ENCODE assay signal across 30 mouse cellular contexts in genomic region chr4:152141521-152142135, GRCm38 (mm10). TPM values are rescaled to one million over a fixed set of nuclear protein-coding genes. Genes with fewer than 3 reads are reported as not detected.
DNase-seq lines count a peak whose midpoint lies in the region; ATAC-seq and TF ChIP-seq lines count a peak whose summit lies in the region.
"Had no signal": no experiment of that assay in that cellular context is flagged by ENCODE, and none has a peak within 500 bp of the region (broad histone marks: within the 10 kb centered on the region; RNA-seq: fewer than 3 reads in every experiment).

No protein-coding gene starts in this region.

- 62% methylated on average over 8 of the region's 8 CpGs for WGBS in midbrain, embryonic 13.5 days

- no peaks in the 10 kb centered on the region for H3K36me3 ChIP-seq in midbrain, embryonic 13.5 days
- H3K36me3 ChIP-seq: forebrain, embryonic 10.5 days; heart, embryonic 10.5 days; heart, embryonic 13.5 days had no signal

- peak; percentile 78; the same call in 1 of the 2 replicates for ATAC-seq in frontal cortex, adult (ENCODE audit: low TSS enrichment)
- ATAC-seq in midbrain, embryonic 13.5 days, result no peak
- ATAC-seq: CD4-positive, CD25-positive, alpha-beta regulatory T cell, adult 4 months; forebrain, postnatal 0 days; hindbrain, postnatal 0 days; inflammation-experienced regulatory T-cells, adult 6 months had no signal

- TF ChIP-seq CTCF in left cerebral cortex, adult 2 months (IDR thresholded peaks at IDR 0.05), result no peak
- TF ChIP-seq CTCF in brain, embryonic 14.5 days (IDR thresholded peaks at IDR 0.05; ENCODE audit: borderline replicate concordance, extremely low read depth, insufficient read depth, insufficient read length), result no peak

- no peaks in the 10 kb centered on the region for H3K9me3 ChIP-seq in midbrain, embryonic 13.5 days
- H3K9me3 ChIP-seq: forebrain, embryonic 10.5 days; heart, embryonic 10.5 days; heart, embryonic 13.5 days had no signal

- peak overlapping the region; percentile 44 for H3K27ac ChIP-seq in left cerebral cortex, adult 2 months
- no peak overlapping the region for H3K27ac ChIP-seq in midbrain, embryonic 13.5 days
- H3K27ac ChIP-seq: forebrain, embryonic 10.5 days; heart, adult 2 months; heart, embryonic 10.5 days; heart, embryonic 13.5 days; hindbrain, embryonic 14.5 days; hindbrain, postnatal 0 days had no signal

- peaks cover 49% of the 10 kb centered on the region for H3K27me3 ChIP-seq in midbrain, embryonic 13.5 days

- H3K4me1 ChIP-seq in midbrain, embryonic 13.5 days (replicated peaks), result peaks cover 9% of the 10 kb centered on the region

- no peak for DNase-seq in frontal cortex, postnatal 25 days (ENCODE audit: low spot score in 2 of 2)
- DNase-seq in left cerebral cortex, adult 2 months (ENCODE audit: extremely low spot score in 1 of 2, low spot score in 2 of 2), result peak in 1 of 2 experiments; percentile 43
- no peak for DNase-seq in left cerebral cortex, adult 8-10 months (ENCODE audit: low spot score in 2 of 2)
- peak; percentile 45 to 49 for DNase-seq in right cerebral cortex, adult 2 months (ENCODE audit: low spot score in 2 of 2)
- no peak for DNase-seq in right cerebral cortex, postnatal 10 days (ENCODE audit: low spot score in 2 of 2)
- peak; percentile 50 for DNase-seq in brain, embryonic 14.5 days (ENCODE audit: low read depth)
- DNase-seq: adrenal gland, adult 2 months; adrenal gland, postnatal 14 days; cerebellum, adult 18-20 months; cerebellum, adult 9-10 months; cerebellum, postnatal 14 days; forebrain, postnatal 0 days; gastrocnemius, postnatal 10 days; gastrocnemius, postnatal 36 days; heart, adult 2 months; heart, postnatal 14 days; heart, postnatal 4 days had no signal

- H3K9ac ChIP-seq in midbrain, embryonic 13.5 days (replicated peaks), result no peak overlapping the region
- H3K9ac ChIP-seq: forebrain, postnatal 0 days; heart, embryonic 13.5 days; hindbrain, embryonic 14.5 days had no signal

- intact Hi-C loops in left cerebral cortex, adult 2 months (cut with DNase I), result no loop called here

- H3K4me2 ChIP-seq in midbrain, embryonic 13.5 days (replicated peaks), result no peak overlapping the region
- H3K4me2 ChIP-seq: heart, embryonic 13.5 days; hindbrain, embryonic 14.5 days had no signal

- no peak overlapping the region for H3K4me3 ChIP-seq in left cerebral cortex, adult 2 months
- no peak overlapping the region for H3K4me3 ChIP-seq in midbrain, embryonic 13.5 days (replicated peaks)
- H3K4me3 ChIP-seq: forebrain, embryonic 10.5 days; heart, adult 2 months; heart, embryonic 10.5 days; heart, embryonic 13.5 days had no signal

- TF ChIP-seq POLR2A in brain, embryonic 14.5 days (IDR thresholded peaks at IDR 0.05; ENCODE audit: borderline replicate concordance, extremely low read depth, insufficient read depth, insufficient read length, poor library complexity, severe bottlenecking), result no peak

RNA-seq across cellular contexts. Expression of gene Espn, which starts 10.5 kb away (rescaled TPM):
- 1 to 10 TPM; 2.1 to 2.6 TPM for total RNA-seq in left cerebral cortex, adult 2 months (2021)
- 1 to 10 TPM; 2.1 to 3.2 (median 2.6) TPM for total RNA-seq in left cerebral cortex, adult 8-10 months (2022)
- polyA plus RNA-seq in brain, embryonic 14.5 days (2012; rRNA removed), result 0.38 and 0.48 TPM in 2 replicates
- polyA plus RNA-seq in midbrain, embryonic 13.5 days (2015; fragmentation: Nextera tagmentation; extraction: Ambion mirVana), result 0.07 TPM in 1 of 2 replicates, not detected in the other
- total RNA-seq: granulocyte monocyte progenitor cell, adult 5-6 weeks had no signal

RNA-seq across cellular contexts. Expression of gene Hes2, which starts 17.0 kb away (rescaled TPM):
- total RNA-seq in left cerebral cortex, adult 2 months (2021), result not detected
- total RNA-seq in left cerebral cortex, adult 8-10 months (2022), result not detected
- not detected in 2 replicates for polyA plus RNA-seq in brain, embryonic 14.5 days (2012; rRNA removed)
- 0.26 and 0.28 TPM in 2 replicates for polyA plus RNA-seq in midbrain, embryonic 13.5 days (2015; fragmentation: Nextera tagmentation; extraction: Ambion mirVana)
- total RNA-seq: adrenal gland, adult 2 months; adrenal gland, postnatal 14 days; adrenal gland, postnatal 4 days; forebrain, postnatal 0 days; gastrocnemius, postnatal 10 days; gastrocnemius, postnatal 36 days; granulocyte monocyte progenitor cell, adult 5-6 weeks; heart, adult 2 months; heart, postnatal 14 days; heart, postnatal 4 days; hindbrain, postnatal 0 days; MEL had no signal
- polyA plus RNA-seq: adrenal gland, adult 2 months; C2C12; CD4-positive, CD25-positive, alpha-beta regulatory T cell, adult 4 months; forebrain, embryonic 10.5 days; forebrain, postnatal 0 days; heart, adult 2 months; heart, embryonic 10.5 days; heart, embryonic 13.5 days; hindbrain, embryonic 14.5 days; hindbrain, postnatal 0 days; inflammation-experienced regulatory T-cells, adult 6 months had no signal

RNA-seq across cellular contexts. Expression of gene Tnfrsf25, which starts 25.9 kb away (rescaled TPM):
- 10 to 100 TPM; 16.4 to 28.6 TPM for total RNA-seq in left cerebral cortex, adult 2 months (2021)
- total RNA-seq in left cerebral cortex, adult 8-10 months (2022), result 1 to 10 TPM; 4.3 to 9.8 (median 6.3) TPM
- 3.8 and 4.4 TPM in 2 replicates for polyA plus RNA-seq in brain, embryonic 14.5 days (2012; rRNA removed)
- 0.87 and 0.97 TPM in 2 replicates for polyA plus RNA-seq in midbrain, embryonic 13.5 days (2015; fragmentation: Nextera tagmentation; extraction: Ambion mirVana)
- total RNA-seq: granulocyte monocyte progenitor cell, adult 5-6 weeks had no signal

RNA-seq across cellular contexts. Expression of gene Acot7, which starts 36.3 kb away (rescaled TPM):
- total RNA-seq in left cerebral cortex, adult 2 months (2021), result 100 to 1,000 TPM; 300 to 307 TPM
- 100 to 1,000 TPM; 281 to 320 (median 303) TPM for total RNA-seq in left cerebral cortex, adult 8-10 months (2022)
- 178 and 244 TPM in 2 replicates for polyA plus RNA-seq in brain, embryonic 14.5 days (2012; rRNA removed)
- polyA plus RNA-seq in midbrain, embryonic 13.5 days (2015; fragmentation: Nextera tagmentation; extraction: Ambion mirVana), result 206 and 218 TPM in 2 replicates

Comparison
In these comparisons a context has a peak if more than half of its experiments do, and no peak if none do; other contexts are left out.
1. DNase-seq: peak in right cerebral cortex, adult 2 months (2 of 2) and brain, embryonic 14.5 days (single experiment); none in frontal cortex, postnatal 25 days (0 of 2), left cerebral cortex, adult 8-10 months (0 of 2) and right cerebral cortex, postnatal 10 days (0 of 2).